Mouse (Mus musculus) heart, adult 2 months (tissue): ENCODE results near the gene Notch4. TPM values are rescaled to one million over a fixed set of nuclear protein-coding genes. Genes with fewer than 3 reads are reported as not detected.

Experiments used
- DNase-seq, 2 experiments: peaks; one replicate each; pipeline ENCODE4 v3.0.0; 2021
- H3K27ac ChIP-seq: fragments of 200-600 bp; 2 replicates; pipeline ENCODE4 v1.8.1; 2022
- H3K27me3 ChIP-seq: fragments of 200-500 bp; 2 replicates; pipeline ENCODE4 v1.6.1; 2012; ENCODE audit warnings: mild to moderate bottlenecking, low read length, inconsistent platforms, mixed read lengths; ENCODE audit not compliant: control insufficient read depth, insufficient read depth
- H3K36me3 ChIP-seq: fragments of 200-500 bp; 2 replicates; pipeline ENCODE4 v1.6.1; 2012; ENCODE audit warnings: low read length, inconsistent platforms; ENCODE audit not compliant: control insufficient read depth, insufficient read depth
- H3K4me1 ChIP-seq: fragments of 200-500 bp; 2 replicates; pipeline ENCODE4 v1.6.1; 2011; ENCODE audit warnings: low read length; ENCODE audit not compliant: control insufficient read depth, insufficient read depth
- H3K4me3 ChIP-seq: fragments of 200-600 bp; 2 replicates; pipeline ENCODE4 v1.8.1; 2022
- H3K79me2 ChIP-seq: fragments of 200-500 bp; replicated peaks from 2 replicates; pipeline ENCODE4 v1.6.1; 2012; ENCODE audit warnings: mild to moderate bottlenecking, inconsistent platforms, low read length, moderate library complexity, mixed read lengths; ENCODE audit not compliant: control insufficient read depth, insufficient read depth
- H3K9ac ChIP-seq: fragments of 200-500 bp; 2 replicates; pipeline ENCODE4 v1.6.1; 2012; ENCODE audit warnings: low read depth, mild to moderate bottlenecking, control low read depth, inconsistent platforms, low read length, mixed read lengths
- CTCF ChIP-seq: fragments of 200-600 bp; IDR thresholded peaks from 2 replicates; pipeline ENCODE4 v1.8.1; 2022; ENCODE audit warnings: antibody characterized with exemption, mild to moderate bottlenecking, moderate library complexity
- EP300 ChIP-seq: fragments of 200-500 bp; IDR thresholded peaks from 2 replicates; pipeline ENCODE4 v1.6.1; 2011; ENCODE audit warnings: low read depth, low read length, control low read depth; ENCODE audit not compliant: insufficient read depth
- POLR2A ChIP-seq: fragments of 200-500 bp; IDR thresholded peaks from 2 replicates; pipeline ENCODE4 v1.6.1; 2011; ENCODE audit warnings: mild to moderate bottlenecking, low read depth, low read length, control low read depth; ENCODE audit not compliant: insufficient read depth
- WGBS: fragments of 180-500 bp; shearing (Covaris S2); methylation state at CpG from one replicate; pipeline ENCODE4 v1.1.7; 2018; 5-methylcytosine and 5-hydroxymethylcytosine counted together
- intact Hi-C: fragments of 180-260 bp; cut with DNase I; formaldehyde crosslinking; loops from one replicate; pipeline ENCODE4 v1.15.1; 2025
- polyA plus RNA-seq: library from polyadenylated mRNA; depleted of rRNA; stranded (reverse); fragments of >200 nt; gene quantifications from 2 replicates; pipeline ENCODE4 v1.2.3, GENCODE M21; 2012
- total RNA-seq, 2 experiments: library from RNA; stranded (reverse); gene quantifications; 2 replicates each; pipeline ENCODE4 v1.2.3; 2021

Gene Notch4
- total and polyA plus RNA-seq, 3 experiments: 21.4 to 32.3 (median 30.4) TPM

DNA sequence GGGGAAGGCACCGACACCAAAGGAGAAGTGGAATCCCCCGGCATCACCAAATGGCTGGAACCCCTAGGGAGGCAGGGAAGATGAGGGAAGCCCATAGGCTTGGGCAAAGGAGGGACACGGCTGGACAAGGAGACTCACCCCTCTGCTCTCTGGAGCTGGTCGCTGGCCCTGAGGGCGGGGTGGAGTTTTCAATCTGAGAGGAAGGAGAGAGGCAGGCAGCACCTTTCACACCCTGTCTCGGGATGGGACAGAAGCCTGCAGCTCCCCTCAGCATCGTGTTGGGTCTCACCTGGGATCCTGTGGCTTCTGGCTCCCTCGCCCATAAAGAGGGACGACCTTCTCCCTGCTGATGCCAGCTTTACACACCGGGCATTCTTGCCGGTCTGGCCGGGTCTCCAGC, 37.7 kb downstream of the Notch4 start:
- Histone ChIP-seq H3K36me3 (no peaks in the 10 kb centered on the region), H3K27ac (no peak overlapping the region), H3K9ac (no peak overlapping the region), H3K4me1 (peaks cover 3% of the 10 kb centered on the region), H3K4me3 (no peak overlapping the region), H3K79me2 (peaks cover 2% of the 10 kb centered on the region), H3K27me3 (no peaks in the 10 kb centered on the region)
- TF ChIP-seq POLR2A (no peak), CTCF (no peak), EP300 (no peak)
- no peak for DNase-seq
- intact Hi-C loops: loop anchor here (10.0 kb wide), 1 partner anchor 487 kb away; the partner anchor contains the start of gene H2-DMa
- 83% methylated on average over 12 of the region's 12 CpGs for WGBS

- WGBS: under 1% methylated on average over 30 of the region's 30 CpGs
- peak within 1 kb of the TSS; percentile 91 for H3K27ac ChIP-seq
- H3K9ac ChIP-seq: peak within 1 kb of the TSS; percentile 82
- H3K79me2 ChIP-seq: peaks cover 2% of the 10 kb centered on the region
- intact Hi-C loops: loop anchor here (1.0 to 10.0 kb wide), 2 partner anchors 38 to 489 kb away; partner anchors contain the start of gene H2-DMa
- DNase-seq: peak; percentile 92 to 98
- peaks cover 4% of the 10 kb centered on the region for H3K4me1 ChIP-seq
- no peaks in the 10 kb centered on the region for H3K36me3 ChIP-seq
- H3K4me3 ChIP-seq: peak within 1 kb of the TSS; percentile 89
- no peak for TF ChIP-seq CTCF
- 0 out of 2 replicates have a peak, but pooled peaks have one; percentile 10 for TF ChIP-seq EP300
- TF ChIP-seq POLR2A: peak; percentile 77
- H3K27me3 ChIP-seq: no peaks in the 10 kb centered on the region
Observed at GRCm38 (mm10) chr17:34603375-34604060, 39.5 kb downstream of the Notch4 start, which contains the start of gene Rnf5. Gene Rnf5 (minus strand): TSS chr17:34603690.

GRCm38 (mm10) chr17:34604061-34604508, 40.0 kb downstream of the Notch4 start, which contains the start of gene Agpat1:
Gene Agpat1 (plus strand): TSS chr17:34604262.
- no peaks in the 10 kb centered on the region for H3K27me3 ChIP-seq
- H3K4me1 ChIP-seq: peaks cover 4% of the 10 kb centered on the region
- H3K27ac ChIP-seq: peak within 1 kb of the TSS; percentile 91
- H3K9ac ChIP-seq: peak within 1 kb of the TSS; percentile 82
- intact Hi-C loops: loop anchor here (10.0 kb wide), 1 partner anchor 489 kb away; the partner anchor contains the start of gene H2-DMa
- peaks cover 2% of the 10 kb centered on the region for H3K79me2 ChIP-seq
- under 1% methylated on average over 35 of the region's 35 CpGs for WGBS
- H3K4me3 ChIP-seq: peak within 1 kb of the TSS; percentile 89
- TF ChIP-seq CTCF: no peak
- peak; percentile 11; the same call in 1 of the 2 replicates for TF ChIP-seq EP300
- peak; percentile 93 for TF ChIP-seq POLR2A
- peak; percentile 94 to 99 for DNase-seq
- H3K36me3 ChIP-seq: no peaks in the 10 kb centered on the region

GRCm38 (mm10) chr17:34604511-34605237, 40.6 kb downstream of the Notch4 start:
- WGBS: 17% methylated on average over 24 of the region's 24 CpGs
- peak overlapping the region; percentile 82 for H3K9ac ChIP-seq
- H3K4me3 ChIP-seq: peak overlapping the region; percentile 89
- no peak for DNase-seq
- TF ChIP-seq CTCF (no peak), EP300 (no peak), POLR2A (no peak)
- H3K79me2 ChIP-seq: peaks cover 2% of the 10 kb centered on the region
- H3K27me3 ChIP-seq: no peaks in the 10 kb centered on the region
- H3K27ac ChIP-seq: peak overlapping the region; percentile 91
- no peaks in the 10 kb centered on the region for H3K36me3 ChIP-seq
- intact Hi-C loops: loop anchor here (10.0 kb wide), 1 partner anchor 490 kb away; the partner anchor contains the start of gene H2-DMa
- peaks cover 4% of the 10 kb centered on the region for H3K4me1 ChIP-seq

- peaks cover 2% of the 10 kb centered on the region for H3K79me2 ChIP-seq
- intact Hi-C loops: loop anchor here (2.0 to 10.0 kb wide), 2 partner anchors 21 to 491 kb away; partner anchors contain the start of gene H2-DMa
- H3K36me3 ChIP-seq: no peaks in the 10 kb centered on the region
- H3K27ac ChIP-seq: peak overlapping the region; percentile 91
- peaks cover 4% of the 10 kb centered on the region for H3K4me1 ChIP-seq
- peak overlapping the region; percentile 96 for H3K9ac ChIP-seq
- no peaks in the 10 kb centered on the region for H3K27me3 ChIP-seq
- TF ChIP-seq EP300 (no peak), CTCF (no peak), POLR2A (peak; percentile 89)
- WGBS: under 1% methylated on average over 29 of the region's 30 CpGs
- H3K4me3 ChIP-seq: peak overlapping the region; percentile 89
- DNase-seq: peak; percentile 97 to 98
Observed at GRCm38 (mm10) chr17:34605609-34606008, 41.5 kb downstream of the Notch4 start.
